Mouse (Mus musculus) cortical plate, adult 2 months (tissue): ENCODE data around the gene Tsc2.

ENCODE experiments used
- CTCF ChIP-seq: fragments of 200-500 bp; IDR thresholded peaks from 2 replicates; pipeline ENCODE4 v1.5.1; 2011; ENCODE audit warnings: mild to moderate bottlenecking, control low read depth, low read length; ENCODE audit not compliant: insufficient read depth; ENCODE audit errors: extremely low read depth
- POLR2A ChIP-seq: fragments of 200-500 bp; IDR thresholded peaks from 2 replicates; pipeline ENCODE4 v1.6.1; 2011; ENCODE audit warnings: mild to moderate bottlenecking, low read length, control low read depth; ENCODE audit not compliant: insufficient read depth; ENCODE audit errors: extremely low read depth

- no peak for TF ChIP-seq CTCF
- no peak for TF ChIP-seq POLR2A
Measured at GRCm38 (mm10) chr17:24642791-24643343, 10.4 kb upstream of the Tsc2 start.
